Mouse (Mus musculus) myocyte (in vitro differentiated cells): Measurements from ENCODE around the gene Tlk2.

Experiments used
- CEBPB ChIP-seq: IDR thresholded peaks from 2 replicates; pipeline ENCODE4 v1.6.1; 2011; ENCODE audit warnings: mild to moderate bottlenecking, moderate library complexity; ENCODE audit not compliant: poor library complexity, insufficient read depth, severe bottlenecking
- E2F4 ChIP-seq: IDR thresholded peaks from one replicate; pipeline ENCODE4 v1.6.1; 2011; ENCODE audit warnings: mild to moderate bottlenecking, control low read depth, moderate library complexity; ENCODE audit not compliant: insufficient read depth
- MAX ChIP-seq: IDR thresholded peaks from one replicate; pipeline ENCODE4 v1.6.1; 2011; ENCODE audit warnings: low read depth, mild to moderate bottlenecking, control low read depth
- MYOG ChIP-seq, 3 experiments: IDR thresholded peaks; one replicate each; pipeline ENCODE4 v1.6.1; 2011; ENCODE audit warnings: control low read depth in 2 of 3, low read depth in 2 of 3, mild to moderate bottlenecking in 2 of 3; ENCODE audit not compliant: insufficient read length in 2 of 3, control insufficient read depth in 1 of 3, insufficient read depth in 1 of 3
- POLR2A ChIP-seq: IDR thresholded peaks from one replicate; pipeline ENCODE4 v1.6.1; 2011; ENCODE audit warnings: low read depth, mild to moderate bottlenecking, control low read depth, moderate library complexity; ENCODE audit not compliant: insufficient read length
- POLR2AphosphoS2 ChIP-seq: IDR thresholded peaks from one replicate; pipeline ENCODE4 v1.6.1; 2011; ENCODE audit warnings: low read depth, control low read depth; ENCODE audit not compliant: insufficient read length
- TCF12 ChIP-seq: IDR thresholded peaks from one replicate; pipeline ENCODE4 v1.6.1; 2011; ENCODE audit warnings: mild to moderate bottlenecking, control low read depth; ENCODE audit not compliant: poor library complexity, insufficient read depth, severe bottlenecking
- USF1 ChIP-seq: IDR thresholded peaks from one replicate; pipeline ENCODE4 v1.6.1; 2011; ENCODE audit warnings: low read depth, mild to moderate bottlenecking, control low read depth, moderate library complexity

- TF ChIP-seq USF1 (no peak), POLR2A (no peak), MAX (no peak), E2F4 (no peak), MYOG (IDR thresholded peaks at IDR 0.05; ENCODE audit: control insufficient read depth in 1 of 3, insufficient read depth in 1 of 3, insufficient read length in 2 of 3, low read depth in 2 of 3) (no peak), TCF12 (no peak), POLR2AphosphoS2 (no peak), CEBPB (no peak)
These were observed 33.9 kb upstream of the Tlk2 start for GRCm38 (mm10) chr11:105144508-105145210.
